Mouse (Mus musculus) cerebellum, postnatal 25 days (tissue): ENCODE data around the gene Ano7.
"Not testable (repeated sequence)": the region's sequence is repeated elsewhere in the genome, so short reads cannot be mapped to it uniquely, and the experiment has no call there.

Experiments used
- DNase-seq, 2 experiments: peaks; one replicate each; pipeline ENCODE4 v3.0.0; 2021; ENCODE audit warnings: mixed read lengths in 2 of 2

The Ano7 gene

DNA sequence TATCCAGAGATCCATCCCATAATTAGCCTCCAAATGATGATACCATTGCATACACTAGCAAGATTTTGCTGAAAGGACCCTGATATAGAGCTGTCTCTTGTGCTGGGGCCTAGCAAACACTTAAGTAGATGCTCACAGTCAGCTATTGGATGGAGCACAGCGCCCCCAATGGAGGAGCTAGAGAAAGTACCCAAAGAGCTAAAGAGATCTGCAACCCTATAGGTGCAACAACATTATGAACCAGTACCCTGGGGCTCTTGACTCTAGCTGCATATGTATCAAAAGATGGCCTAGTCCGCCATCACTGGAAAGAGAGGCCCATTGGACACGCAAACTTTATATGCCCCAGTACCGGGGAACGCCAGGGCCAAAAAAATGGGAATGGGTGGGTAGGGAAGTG lies 76.4 kb downstream of the Ano7 start:
- DNase-seq = not testable (repeated sequence)

DNA sequence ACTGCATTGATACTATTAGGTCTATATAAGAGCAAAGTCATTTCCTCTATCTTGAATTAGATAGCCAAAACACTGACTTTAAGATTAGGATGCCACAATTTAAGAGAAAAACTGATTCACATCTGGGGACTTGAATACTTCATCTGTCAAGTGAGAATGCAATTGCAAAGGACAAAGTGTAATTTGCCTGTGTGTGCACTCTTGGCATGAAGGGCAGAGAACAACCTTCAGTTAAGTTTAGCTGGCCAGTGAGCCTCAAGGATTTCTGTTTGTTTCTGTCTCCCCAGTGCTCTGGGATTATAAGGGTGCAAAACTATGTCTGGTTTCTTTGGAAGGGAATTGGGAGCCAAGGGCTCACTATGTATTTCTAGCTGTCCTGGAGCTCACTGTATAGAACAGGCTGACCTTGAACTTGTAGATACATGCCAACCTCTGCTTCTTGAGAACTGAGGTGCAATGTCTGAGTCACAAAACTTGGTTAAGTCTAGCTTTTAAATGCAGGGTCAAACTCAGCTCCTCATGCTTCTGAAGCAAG lies 80.1 kb downstream of the Ano7 start:
- DNase-seq = no peak
